Mouse (Mus musculus) bone marrow, adult 2 months (tissue): ENCODE data around the gene Cox8a.

Experiments
- CTCF ChIP-seq: fragments of 200-500 bp; IDR thresholded peaks from 2 replicates; pipeline ENCODE4 v1.5.1; 2011; ENCODE audit warnings: low read length, control low read depth; ENCODE audit not compliant: control insufficient read depth, insufficient read depth
- POLR2A ChIP-seq: fragments of 200-500 bp; IDR thresholded peaks from 2 replicates; pipeline ENCODE4 v1.6.1; 2011; ENCODE audit warnings: low read depth, mild to moderate bottlenecking, control low read depth, low read length, borderline replicate concordance; ENCODE audit not compliant: control insufficient read depth

GRCm38 (mm10) chr19:7213010-7213409 is 4.4 kb downstream of the Cox8a start:
- TF ChIP-seq POLR2A (no peak), CTCF (no peak)
